ENCODE assay signal across 20 mouse cellular contexts in the genomic region with DNA sequence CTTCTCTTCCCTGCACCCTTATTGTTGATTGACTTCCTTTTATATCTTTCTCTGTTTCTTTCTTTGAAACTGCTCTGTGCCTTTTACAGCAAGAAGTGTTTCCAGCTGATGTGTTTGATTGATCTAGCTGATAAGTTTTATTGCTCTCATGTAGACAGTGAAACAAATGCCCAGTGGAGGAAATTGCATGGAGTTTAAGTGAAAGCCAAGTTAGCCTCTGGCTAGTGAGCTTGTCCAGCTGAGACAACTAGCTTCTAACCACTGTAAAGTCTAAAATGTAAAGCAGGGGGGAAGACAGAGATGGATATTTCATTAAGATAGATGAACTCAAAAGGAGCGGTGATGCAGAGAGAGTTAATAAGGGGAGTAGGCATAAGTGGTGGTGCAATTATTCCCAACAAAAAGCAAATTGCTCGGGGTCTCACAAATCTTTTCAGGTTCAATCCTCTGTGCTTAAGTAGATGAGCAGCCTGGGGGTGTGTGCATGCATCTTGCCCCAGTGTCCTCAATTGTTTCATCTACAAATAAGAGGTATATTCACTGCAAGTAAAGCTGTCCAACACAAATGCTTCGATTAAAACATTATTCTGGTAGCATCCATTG. TPM values are rescaled to one million over a fixed set of nuclear protein-coding genes. Genes with fewer than 3 reads are reported as not detected.
DNase-seq lines count a peak whose midpoint lies in the region; ATAC-seq lines count a peak whose summit lies in the region.
"Had no signal": no experiment of that assay in that cellular context is flagged by ENCODE, and none has a peak within 500 bp of the region (broad histone marks: within the 10 kb centered on the region; RNA-seq: fewer than 3 reads in every experiment).

No protein-coding gene starts in this region.

- no peaks in the 10 kb centered on the region for H3K36me3 ChIP-seq in forebrain, embryonic 14.5 days (ENCODE audit: control insufficient read depth, insufficient read depth, low read length)
- no peaks in the 10 kb centered on the region for H3K36me3 ChIP-seq in forebrain, embryonic 15.5 days
- no peaks in the 10 kb centered on the region for H3K36me3 ChIP-seq in neural tube, embryonic 11.5 days (ENCODE audit: control insufficient read depth, insufficient read depth, low read length)
- H3K36me3 ChIP-seq: embryonic facial prominence, embryonic 13.5 days; heart, embryonic 13.5 days; hindbrain, embryonic 15.5 days had no signal

- no peak overlapping the region for H3K4me3 ChIP-seq in forebrain, embryonic 14.5 days (ENCODE audit: low read depth, low read length)
- no peak overlapping the region for H3K4me3 ChIP-seq in forebrain, embryonic 15.5 days
- no peak overlapping the region for H3K4me3 ChIP-seq in neural tube, embryonic 11.5 days (ENCODE audit: low read depth, low read length)
- H3K4me3 ChIP-seq: embryonic facial prominence, embryonic 13.5 days; heart, embryonic 13.5 days; hindbrain, embryonic 15.5 days had no signal

- peak; percentile 57 for ATAC-seq in forebrain, embryonic 14.5 days
- no peak for ATAC-seq in forebrain, embryonic 15.5 days (replicated peaks)
- ATAC-seq in neural tube, embryonic 11.5 days (ENCODE audit: insufficient read depth, low FRiP score, low TSS enrichment) = peak; percentile 38; the same call in 1 of the 2 replicates
- ATAC-seq: intestine, embryonic 16.5 days had no signal

- H3K27me3 ChIP-seq in forebrain, embryonic 14.5 days (replicated peaks; ENCODE audit: control insufficient read depth, insufficient read depth, low read length) = no peaks in the 10 kb centered on the region
- H3K27me3 ChIP-seq in forebrain, embryonic 15.5 days = no peaks in the 10 kb centered on the region
- no peaks in the 10 kb centered on the region for H3K27me3 ChIP-seq in neural tube, embryonic 11.5 days (ENCODE audit: control insufficient read depth, insufficient read depth, low read length)
- H3K27me3 ChIP-seq: embryonic facial prominence, embryonic 13.5 days; heart, embryonic 13.5 days; hindbrain, embryonic 15.5 days had no signal

- no peak overlapping the region for H3K27ac ChIP-seq in forebrain, embryonic 14.5 days (ENCODE audit: low read depth, low read length)
- H3K27ac ChIP-seq in forebrain, embryonic 15.5 days (replicated peaks) = no peak overlapping the region
- H3K27ac ChIP-seq in neural tube, embryonic 11.5 days (ENCODE audit: low read depth, low read length) = no peak overlapping the region
- H3K27ac ChIP-seq: embryonic facial prominence, embryonic 13.5 days; heart, embryonic 13.5 days; hindbrain, embryonic 15.5 days had no signal

- DNase-seq in embryo, embryonic 11 days = peak; percentile 4
- no peak for DNase-seq in embryo, embryonic 9.5 days (ENCODE audit: extremely low spot score)
- DNase-seq in forebrain, embryonic 14.5 days (ENCODE audit: low spot score) = peak; percentile 19
- DNase-seq in neural tube, embryonic 11.5 days (ENCODE audit: low spot score) = no peak
- no peak for DNase-seq in neural tube, embryonic 10.5 days (ENCODE audit: extremely low spot score, low spot score)
- peak; percentile 64 for DNase-seq in retina, embryonic 14.5 days (ENCODE audit: low spot score)
- DNase-seq in urinary bladder, postnatal 4 days (ENCODE audit: low spot score in 2 of 2) = no peak
- DNase-seq: adrenal gland, postnatal 10 days; cerebellum, adult 11-12 months; cerebellum, adult 9-10 months; cerebellum, postnatal 25 days; gastrocnemius, postnatal 36 days; heart, adult 11 months; heart, postnatal 36 days had no signal

- no peak overlapping the region for H3K4me2 ChIP-seq in forebrain, embryonic 14.5 days (ENCODE audit: low read length)
- no peak overlapping the region for H3K4me2 ChIP-seq in forebrain, embryonic 15.5 days (replicated peaks)
- H3K4me2 ChIP-seq in neural tube, embryonic 11.5 days (ENCODE audit: low read depth) = no peak overlapping the region
- H3K4me2 ChIP-seq: embryonic facial prominence, embryonic 13.5 days; heart, embryonic 13.5 days; hindbrain, embryonic 15.5 days had no signal

- 1% methylated on average over 3 of the region's 3 CpGs for WGBS in forebrain, embryonic 14.5 days
- whole genome bisulfite sequencing in forebrain, embryonic 15.5 days = 8% methylated on average over 3 of the region's 3 CpGs
- WGBS in neural tube, embryonic 11.5 days = 54% methylated on average over 3 of the region's 3 CpGs

- no peaks in the 10 kb centered on the region for H3K9me3 ChIP-seq in forebrain, embryonic 14.5 days (replicated peaks; ENCODE audit: control insufficient read depth, low read length)
- H3K9me3 ChIP-seq in forebrain, embryonic 15.5 days = no peaks in the 10 kb centered on the region
- H3K9me3 ChIP-seq in neural tube, embryonic 11.5 days (ENCODE audit: control insufficient read depth, low read length) = no peaks in the 10 kb centered on the region
- H3K9me3 ChIP-seq: embryonic facial prominence, embryonic 13.5 days; heart, embryonic 13.5 days; hindbrain, embryonic 15.5 days had no signal

- H3K9ac ChIP-seq in forebrain, embryonic 14.5 days (ENCODE audit: low read length) = no peak overlapping the region
- H3K9ac ChIP-seq in forebrain, embryonic 15.5 days (replicated peaks) = no peak overlapping the region
- no peak overlapping the region for H3K9ac ChIP-seq in neural tube, embryonic 11.5 days (ENCODE audit: low read length)
- H3K9ac ChIP-seq: embryonic facial prominence, embryonic 13.5 days; heart, embryonic 13.5 days; hindbrain, embryonic 15.5 days had no signal

- H3K4me1 ChIP-seq in forebrain, embryonic 14.5 days (ENCODE audit: control insufficient read depth, insufficient read depth, low read length) = peaks cover 6% of the 10 kb centered on the region
- no peaks in the 10 kb centered on the region for H3K4me1 ChIP-seq in forebrain, embryonic 15.5 days
- H3K4me1 ChIP-seq in neural tube, embryonic 11.5 days (ENCODE audit: control insufficient read depth, insufficient read depth, low read length) = no peaks in the 10 kb centered on the region
- H3K4me1 ChIP-seq: embryonic facial prominence, embryonic 13.5 days; heart, embryonic 13.5 days; hindbrain, embryonic 15.5 days had no signal

RNA-seq across cellular contexts. Expression of a gene that starts 47.7 kb away (rescaled TPM):
- 52.3 and 63.9 TPM in 2 replicates for polyA plus RNA-seq in forebrain, embryonic 14.5 days (2014; fragmentation: Nextera tagmentation; extraction: Ambion mirVana)
- polyA plus RNA-seq in forebrain, embryonic 15.5 days (2015; fragmentation: Nextera tagmentation; extraction: Ambion mirVana) = 131 and 139 TPM in 2 replicates
- 39.8 and 48.6 TPM in 2 replicates for polyA plus RNA-seq in neural tube, embryonic 11.5 days (2014; fragmentation: Nextera tagmentation; extraction: Ambion mirVana)
- polyA plus RNA-seq: C2C12 had no signal

Comparison
In these comparisons a context has a peak if more than half of its experiments do, and no peak if none do; other contexts are left out.
1. DNase-seq: peak in embryo, embryonic 11 days (single experiment), forebrain, embryonic 14.5 days (single experiment) and retina, embryonic 14.5 days (single experiment); none in embryo, embryonic 9.5 days (single experiment), neural tube, embryonic 11.5 days (single experiment), neural tube, embryonic 10.5 days (single experiment) and urinary bladder, postnatal 4 days (0 of 2).